Mouse (Mus musculus) cerebellum, postnatal 10 days (tissue): ENCODE measurements around the gene Cyb561.

Experiments used
- DNase-seq, 2 experiments: peaks; one replicate each; pipeline ENCODE4 v3.0.0; 2021; ENCODE audit warnings: mixed read lengths in 2 of 2

The Cyb561 gene

GRCm38 (mm10) chr11:105920098-105920785, 32.9 kb downstream of the Cyb561 start:
- peak; percentile 64 to 66 for DNase-seq

GRCm38 (mm10) chr11:105913580-105913979, 39.6 kb downstream of the Cyb561 start:
- DNase-seq = no peak

- peak; percentile 91 to 92 for DNase-seq
Measured at GRCm38 (mm10) chr11:105911592-105912375, 41.4 kb downstream of the Cyb561 start.

- no peak for DNase-seq
Measured at GRCm38 (mm10) chr11:105911149-105911548, 42.0 kb downstream of the Cyb561 start.

- no peak for DNase-seq
Measured at GRCm38 (mm10) chr11:105909617-105910016, 43.5 kb downstream of the Cyb561 start.

- DNase-seq = peak; percentile 42 to 57
Measured at GRCm38 (mm10) chr11:105908926-105909325, 44.2 kb downstream of the Cyb561 start.

GRCm38 (mm10) chr11:105907381-105907780, 45.8 kb downstream of the Cyb561 start:
- no peak for DNase-seq

GRCm38 (mm10) chr11:105905529-105906213, 47.5 kb downstream of the Cyb561 start:
- DNase-seq = no peak

- no peak for DNase-seq
Measured at GRCm38 (mm10) chr11:105902956-105903355, 50.2 kb downstream of the Cyb561 start.

GRCm38 (mm10) chr11:105901501-105901900, 51.6 kb downstream of the Cyb561 start:
- DNase-seq = no peak

- no peak for DNase-seq
Measured at GRCm38 (mm10) chr11:105899151-105899550, 54.0 kb downstream of the Cyb561 start.

- no peak for DNase-seq
Measured at GRCm38 (mm10) chr11:105887281-105887680, 65.9 kb downstream of the Cyb561 start.

GRCm38 (mm10) chr11:105885558-105885957, 67.6 kb downstream of the Cyb561 start:
- DNase-seq = no peak
